Mouse (Mus musculus) liver, embryonic 15.5 days (tissue): Measurements from ENCODE around the gene Bbip1. TPM values are rescaled to one million over a fixed set of nuclear protein-coding genes. Genes with fewer than 3 reads are reported as not detected.

Experiments
- ATAC-seq: fragments of 200-750 bp; cut with Nextera tagmentation; 2 replicates; pipeline ENCODE4 v1.8.0; 2017; ENCODE audit warnings: moderate number of reproducible peaks, mild to moderate bottlenecking, moderate library complexity; ENCODE audit not compliant: insufficient read depth
- H3K27ac ChIP-seq: fragments of 300-500 bp; sonication (generic); replicated peaks from 2 replicates; pipeline ENCODE4 v1.5.1; 2015; ENCODE audit warnings: mild to moderate bottlenecking, inconsistent platforms
- H3K27me3 ChIP-seq: fragments of 300-500 bp; sonication (generic); 2 replicates; pipeline ENCODE4 v1.6.1; 2015; ENCODE audit warnings: mild to moderate bottlenecking, inconsistent platforms
- H3K36me3 ChIP-seq: fragments of 300-500 bp; sonication (generic); replicated peaks from 2 replicates; pipeline ENCODE4 v1.6.1; 2015; ENCODE audit warnings: moderate library complexity, mild to moderate bottlenecking, inconsistent platforms
- H3K4me1 ChIP-seq: fragments of 300-500 bp; sonication (generic); replicated peaks from 2 replicates; pipeline ENCODE4 v1.6.1; 2015; ENCODE audit warnings: inconsistent platforms
- H3K4me2 ChIP-seq: fragments of 300-500 bp; sonication (generic); 2 replicates; pipeline ENCODE4 v1.6.1; 2015; ENCODE audit warnings: moderate library complexity, mild to moderate bottlenecking, inconsistent platforms
- H3K4me3 ChIP-seq: fragments of 300-500 bp; sonication (generic); replicated peaks from 2 replicates; pipeline ENCODE4 v1.5.1; 2015; ENCODE audit warnings: mild to moderate bottlenecking, inconsistent platforms
- H3K9ac ChIP-seq: fragments of 300-500 bp; sonication (generic); 2 replicates; pipeline ENCODE4 v1.6.1; 2015; ENCODE audit warnings: moderate library complexity, mild to moderate bottlenecking, inconsistent platforms
- H3K9me3 ChIP-seq: fragments of 300-500 bp; sonication (generic); replicated peaks from 2 replicates; pipeline ENCODE4 v1.6.1; 2016; ENCODE audit warnings: inconsistent platforms
- WGBS: fragments of 180-500 bp; shearing (Covaris S2); methylation state at CpG from one replicate; pipeline ENCODE4 v1.1.7; 2015; ENCODE audit warnings: mixed read lengths; ENCODE audit not compliant: insufficient replicate concordance; 5-methylcytosine and 5-hydroxymethylcytosine counted together
- polyA plus RNA-seq: library from polyadenylated mRNA; unstranded; fragments of >200 nt; fragmentation: Nextera tagmentation; extraction: Ambion mirVana; gene quantifications from 2 replicates; pipeline ENCODE4 v1.2.1, GENCODE M21; 2015

Gene Bbip1
- polyA plus RNA-seq, 1 experiment from 2014 or later = 37.6 TPM

GRCm38 (mm10) chr19:53890274-53890673 is 54.2 kb downstream of the Bbip1 start:
- no peak overlapping the region for H3K9ac ChIP-seq
- H3K27ac ChIP-seq = peak overlapping the region; percentile 84

GRCm38 (mm10) chr19:53889555-53889954 is 54.9 kb downstream of the Bbip1 start:
- Histone ChIP-seq H3K27me3 (no peaks in the 10 kb centered on the region), H3K4me2 (no peak overlapping the region), H3K36me3 (no peaks in the 10 kb centered on the region), H3K9ac (no peak overlapping the region), H3K27ac (peak overlapping the region; percentile 35; the same call in 1 of the 2 replicates), H3K9me3 (no peaks in the 10 kb centered on the region), H3K4me3 (no peak overlapping the region), H3K4me1 (peaks cover 90% of the 10 kb centered on the region)
- 31% methylated on average over 5 of the region's 5 CpGs for WGBS
- ATAC-seq = no peak

More at GRCm38 (mm10) chr19:53890274-53890673, 54.2 kb downstream of the Bbip1 start:
- Histone ChIP-seq H3K36me3 (no peaks in the 10 kb centered on the region), H3K9me3 (no peaks in the 10 kb centered on the region), H3K27me3 (no peaks in the 10 kb centered on the region), H3K4me3 (no peak overlapping the region), H3K4me1 (peaks cover 91% of the 10 kb centered on the region), H3K4me2 (peak overlapping the region; percentile 18; the same call in 1 of the 2 replicates)
- ATAC-seq = no peak
- 35% methylated on average over 5 of the region's 5 CpGs for WGBS

DNA sequence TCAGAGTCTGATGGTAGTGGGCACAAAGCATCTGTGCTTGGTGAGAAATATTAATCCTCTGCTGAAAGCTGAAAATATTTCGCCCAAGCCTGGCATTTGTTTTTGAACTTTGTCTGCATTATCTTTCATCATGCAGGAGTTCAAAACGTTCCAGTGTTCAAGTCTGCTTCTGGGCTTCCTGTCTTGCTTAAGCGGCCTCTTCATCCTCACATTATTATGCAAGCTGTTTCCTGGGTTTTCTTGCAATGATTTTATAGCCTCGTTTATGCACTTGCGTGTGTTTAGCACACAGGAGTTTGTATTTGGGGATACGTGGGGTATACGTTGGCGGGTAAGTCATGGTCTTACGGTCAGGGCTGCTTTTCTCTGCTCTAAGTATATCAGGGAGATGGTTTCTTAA is 56.1 kb downstream of the Bbip1 start:
- ATAC-seq = no peak
- no peaks in the 10 kb centered on the region for H3K36me3 ChIP-seq
- H3K9ac ChIP-seq = no peak overlapping the region
- 44% methylated on average over 9 of the region's 9 CpGs for WGBS
- H3K9me3 ChIP-seq = no peaks in the 10 kb centered on the region
- no peaks in the 10 kb centered on the region for H3K27me3 ChIP-seq
- H3K4me1 ChIP-seq = peaks cover 78% of the 10 kb centered on the region
- peak overlapping the region; percentile 75 for H3K27ac ChIP-seq
- H3K4me2 ChIP-seq = 0 out of 2 replicates have a peak overlapping the region, but pooled peaks have one; percentile 11
- H3K4me3 ChIP-seq = no peak overlapping the region

DNA sequence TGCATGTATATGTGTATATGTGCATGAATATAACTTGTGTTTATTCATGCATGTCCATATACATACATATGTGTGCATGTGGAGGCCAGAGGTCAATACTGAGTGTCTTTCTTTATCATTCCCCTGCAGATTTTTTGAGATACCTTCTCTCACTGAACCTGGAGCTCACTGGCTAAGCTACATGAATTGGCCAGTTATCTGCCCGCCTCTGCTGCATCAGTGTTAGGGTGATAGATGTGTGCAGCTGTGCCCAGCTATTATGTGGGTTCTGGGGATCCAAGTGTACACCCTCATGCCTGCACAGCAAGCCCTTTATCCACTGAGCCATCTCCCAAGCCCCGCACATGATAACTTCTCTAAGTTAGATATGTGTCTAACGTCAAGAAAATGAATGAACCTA is 56.6 kb downstream of the Bbip1 start:
- Histone ChIP-seq H3K27ac (peak overlapping the region; percentile 75), H3K4me3 (no peak overlapping the region), H3K27me3 (no peaks in the 10 kb centered on the region), H3K9me3 (no peaks in the 10 kb centered on the region), H3K4me2 (0 out of 2 replicates have a peak overlapping the region, but pooled peaks have one; percentile 11), H3K9ac (no peak overlapping the region), H3K36me3 (no peaks in the 10 kb centered on the region), H3K4me1 (peaks cover 73% of the 10 kb centered on the region)
- WGBS = 12% methylated on average over 3 of the region's 3 CpGs
- peak; percentile 75 for ATAC-seq

GRCm38 (mm10) chr19:53886576-53887370 is 57.7 kb downstream of the Bbip1 start:
- WGBS = 29% methylated on average over 10 of the region's 10 CpGs
- Histone ChIP-seq H3K36me3 (no peaks in the 10 kb centered on the region), H3K4me3 (no peak overlapping the region), H3K9me3 (no peaks in the 10 kb centered on the region), H3K4me1 (peaks cover 62% of the 10 kb centered on the region), H3K27ac (peak overlapping the region; percentile 74), H3K9ac (no peak overlapping the region), H3K27me3 (no peaks in the 10 kb centered on the region), H3K4me2 (peak overlapping the region; percentile 1; the same call in 1 of the 2 replicates)
- peak; percentile 68 for ATAC-seq

GRCm38 (mm10) chr19:53885450-53885849 is 59.0 kb downstream of the Bbip1 start:
- WGBS = 78% methylated on average over 10 of the region's 10 CpGs
- H3K4me1 ChIP-seq = peaks cover 49% of the 10 kb centered on the region
- no peak for ATAC-seq

DNA sequence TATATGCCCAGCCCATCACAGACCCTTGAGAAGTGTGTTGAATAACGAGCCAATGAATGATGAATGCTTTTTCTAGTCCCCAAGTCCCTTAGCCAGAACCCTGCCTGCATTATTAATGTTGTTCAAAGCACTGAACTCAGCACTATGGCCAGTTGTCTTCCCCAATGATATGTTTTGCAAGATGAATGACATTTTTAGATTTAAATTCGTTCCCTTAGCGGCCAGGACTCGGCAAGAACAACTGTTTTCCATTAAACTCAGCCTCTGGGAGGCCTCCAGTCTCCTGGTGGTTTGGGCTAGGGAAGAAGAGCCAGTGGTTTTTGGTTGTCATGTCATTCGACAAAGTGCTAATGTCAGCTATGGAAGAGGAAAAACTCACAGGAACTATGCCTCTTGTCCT is 62.6 kb downstream of the Bbip1 start:
- Histone ChIP-seq H3K9me3 (no peaks in the 10 kb centered on the region), H3K27me3 (no peaks in the 10 kb centered on the region), H3K4me2 (no peak overlapping the region), H3K9ac (no peak overlapping the region), H3K27ac (no peak overlapping the region), H3K4me1 (peaks cover 14% of the 10 kb centered on the region), H3K4me3 (no peak overlapping the region), H3K36me3 (no peaks in the 10 kb centered on the region)
- no peak for ATAC-seq
- WGBS = 69% methylated on average over 5 of the region's 5 CpGs

More at GRCm38 (mm10) chr19:53885450-53885849, 59.0 kb downstream of the Bbip1 start:
- Histone ChIP-seq H3K27me3 (no peaks in the 10 kb centered on the region), H3K4me2 (no peak overlapping the region), H3K36me3 (no peaks in the 10 kb centered on the region), H3K4me3 (no peak overlapping the region), H3K27ac (no peak overlapping the region), H3K9me3 (no peaks in the 10 kb centered on the region), H3K9ac (no peak overlapping the region)

DNA sequence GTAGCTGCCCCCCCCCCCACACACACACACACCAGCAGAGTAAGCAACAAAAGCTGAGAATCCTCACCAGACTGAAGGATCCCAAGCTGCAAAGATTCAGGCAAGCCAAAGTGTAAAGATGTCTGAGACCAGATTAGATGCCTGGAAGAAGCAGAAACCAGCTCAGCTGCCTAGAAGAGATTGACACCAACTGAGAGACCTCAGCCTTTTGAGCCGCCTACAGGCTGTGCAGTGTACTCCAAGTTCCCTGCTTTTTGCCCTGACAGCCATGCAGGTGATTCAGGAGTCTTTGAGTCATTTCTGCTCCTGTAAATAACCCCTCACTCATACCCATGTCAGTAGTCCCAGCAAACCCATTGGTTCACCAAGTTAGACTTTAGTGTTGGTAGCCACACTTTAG is 64.0 kb downstream of the Bbip1 start:
- no peaks in the 10 kb centered on the region for H3K36me3 ChIP-seq
- H3K9me3 ChIP-seq = no peaks in the 10 kb centered on the region
- H3K4me3 ChIP-seq = no peak overlapping the region
- H3K4me1 ChIP-seq = peaks cover 8% of the 10 kb centered on the region
- WGBS = 71% methylated on average over 1 of the region's 1 CpGs
- no peaks in the 10 kb centered on the region for H3K27me3 ChIP-seq
- H3K27ac ChIP-seq = no peak overlapping the region
- ATAC-seq = no peak
- H3K9ac ChIP-seq = no peak overlapping the region
- no peak overlapping the region for H3K4me2 ChIP-seq

Other genes with a start within 250 kb of the Bbip1 start
- gene Pdcd4, start 52.4 kb downstream of the Bbip1 start, polyA plus RNA-seq = 16.0 and 17.8 TPM in 2 replicates
- 15.3 and 16.0 TPM in 2 replicates for gene Shoc2, start 321 bp downstream of the Bbip1 start, polyA plus RNA-seq
- 0.03 and 0.05 TPM in 2 replicates for gene Adra2a, start 99.5 kb upstream of the Bbip1 start, polyA plus RNA-seq